Mouse (Mus musculus): ENCODE results near the gene Atp8a2.
A peak's percentile ranks its signal among the peaks of the same experiment; 100 is the strongest.
"Not testable (repeated sequence)": the region's sequence is repeated elsewhere in the genome, so short reads cannot be mapped to it uniquely, and the experiment has no call there.

The Atp8a2 gene

DNA sequence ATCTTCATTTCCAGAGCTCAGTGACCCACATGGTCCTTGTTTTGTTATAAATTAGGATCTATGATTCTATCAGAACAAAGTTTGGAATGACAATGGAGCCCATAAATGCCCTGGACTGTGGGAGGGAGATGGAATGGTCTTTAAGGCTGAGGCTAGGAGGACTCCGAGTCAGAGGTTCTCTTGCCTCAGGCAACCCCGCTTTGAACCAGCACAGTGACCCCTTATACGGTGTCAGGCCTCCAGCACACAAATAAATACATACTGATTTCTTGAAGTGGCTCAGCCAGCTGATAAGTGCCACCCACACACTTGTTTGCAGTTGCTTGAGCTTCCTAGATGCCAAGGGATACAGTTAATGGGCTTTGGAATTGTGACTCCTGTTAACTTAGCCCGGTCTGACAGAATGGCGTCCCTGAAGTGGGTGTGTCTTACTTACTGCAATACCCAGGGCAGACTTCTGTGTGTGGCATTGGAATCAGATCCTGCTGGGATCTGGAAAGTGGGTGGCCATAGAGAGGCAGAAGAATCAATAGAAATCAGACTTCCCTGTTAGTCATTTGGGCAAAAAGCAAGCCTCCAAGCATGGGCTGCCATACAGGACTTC lies 563.6 kb downstream of the Atp8a2 start:
- no peak for DNase-seq

- no peak for DNase-seq
Measured at GRCm38 (mm10) chr14:59632067-59632466, 564.9 kb downstream of the Atp8a2 start.

DNA sequence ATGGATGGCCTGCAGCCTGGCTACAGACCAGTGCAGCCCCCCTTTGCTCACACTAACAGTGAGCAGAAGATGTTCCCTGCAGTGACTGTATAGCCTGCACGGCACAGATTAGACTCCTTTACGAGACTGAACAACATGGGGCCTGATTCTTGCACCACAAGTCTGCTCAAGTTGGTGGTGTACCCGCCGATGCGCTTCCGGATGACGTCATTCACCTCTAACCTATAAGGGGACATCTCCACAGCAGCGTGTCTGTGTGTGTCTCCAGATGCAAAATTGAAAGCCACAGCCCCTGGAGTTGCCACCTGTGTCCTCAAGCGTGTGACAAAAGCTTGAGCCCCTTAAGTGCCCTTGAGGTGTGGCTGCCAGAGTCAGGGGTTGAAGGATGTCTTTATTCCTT lies 566.9 kb downstream of the Atp8a2 start:
- no peak for DNase-seq

GRCm38 (mm10) chr14:59629308-59629707 lies 567.7 kb downstream of the Atp8a2 start:
- DNase-seq: no peak

- no peak for DNase-seq
Measured at GRCm38 (mm10) chr14:59627823-59628222, 569.2 kb downstream of the Atp8a2 start.

GRCm38 (mm10) chr14:59627142-59627680 lies 569.8 kb downstream of the Atp8a2 start:
- DNase-seq: no peak

DNA sequence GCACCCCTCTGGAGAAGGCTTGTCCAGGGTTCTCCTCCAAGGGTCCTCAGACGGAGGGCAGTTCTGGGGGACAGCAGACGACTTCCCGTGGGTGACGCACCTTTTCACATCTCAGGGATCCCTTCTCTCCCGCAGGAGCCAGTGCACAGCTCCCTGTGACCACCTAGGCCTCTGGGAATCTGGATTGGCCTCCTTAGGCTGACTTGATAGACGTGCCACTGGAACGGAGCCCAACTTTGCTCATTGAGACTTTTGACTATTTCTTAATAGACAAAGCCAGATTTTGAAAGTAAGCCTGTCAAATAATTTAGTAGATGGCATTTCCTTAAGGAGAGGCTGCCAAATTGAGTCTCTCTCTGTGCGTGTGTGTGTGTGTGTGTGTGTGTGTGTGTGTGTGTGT lies 570.3 kb downstream of the Atp8a2 start:
- DNase-seq: peak in 1 of 2 experiments; percentile 50

GRCm38 (mm10) chr14:59625806-59626364 lies 571.1 kb downstream of the Atp8a2 start:
- peak in 1 of 2 experiments; percentile 41 for DNase-seq

- peak; percentile 60 to 80 for DNase-seq
Measured at GRCm38 (mm10) chr14:59625158-59625805, 571.7 kb downstream of the Atp8a2 start, which contains the start of gene Shisa2. Shisa2 (plus strand) TSS chr14:59625308.

DNA sequence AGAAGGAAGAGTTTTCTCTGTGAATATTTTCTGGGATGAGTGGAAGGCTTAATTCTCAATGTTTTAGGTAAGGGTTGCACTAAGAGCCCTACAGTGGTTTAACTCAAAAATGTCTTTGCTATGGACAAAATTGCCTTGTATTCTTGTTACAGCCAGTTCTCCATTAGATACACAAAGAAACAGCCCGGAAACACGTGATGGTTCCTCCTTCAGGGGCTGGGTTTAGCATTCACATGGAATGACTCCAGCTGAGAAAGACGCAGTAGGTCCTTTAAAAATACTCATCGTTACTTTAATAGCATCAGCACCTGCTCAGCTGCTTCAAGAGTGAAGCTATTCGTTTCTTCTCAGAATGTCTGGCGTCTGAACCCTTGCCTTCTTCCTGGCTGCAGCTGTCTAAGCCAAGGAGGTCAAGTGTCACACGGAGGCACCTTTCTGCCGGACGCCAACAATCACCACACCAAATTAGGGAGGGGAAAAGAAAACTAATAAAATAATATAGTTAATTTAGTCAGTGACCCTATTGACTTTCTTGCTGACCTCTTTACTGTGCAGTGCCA lies 572.6 kb downstream of the Atp8a2 start:
- DNase-seq: no peak

DNA sequence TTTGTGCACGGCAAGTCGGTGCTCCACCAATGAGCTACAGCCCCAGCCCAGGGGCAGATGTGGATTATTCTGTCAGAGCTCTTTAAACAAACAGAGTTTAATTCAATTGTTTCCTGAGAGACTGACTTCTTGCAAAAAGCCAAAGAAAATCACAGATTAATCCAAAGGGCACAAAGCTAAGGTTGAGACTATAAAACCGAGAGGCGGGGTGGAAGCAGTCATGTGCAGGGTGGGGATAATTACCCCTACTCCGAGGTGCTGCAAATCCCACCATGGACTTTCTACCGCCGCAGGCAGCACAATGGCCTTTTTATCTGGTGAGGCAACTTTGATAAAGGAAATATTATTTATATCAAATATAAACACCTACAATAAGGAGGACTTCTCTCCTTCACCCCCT lies 580.2 kb downstream of the Atp8a2 start:
- DNase-seq: no peak

DNA sequence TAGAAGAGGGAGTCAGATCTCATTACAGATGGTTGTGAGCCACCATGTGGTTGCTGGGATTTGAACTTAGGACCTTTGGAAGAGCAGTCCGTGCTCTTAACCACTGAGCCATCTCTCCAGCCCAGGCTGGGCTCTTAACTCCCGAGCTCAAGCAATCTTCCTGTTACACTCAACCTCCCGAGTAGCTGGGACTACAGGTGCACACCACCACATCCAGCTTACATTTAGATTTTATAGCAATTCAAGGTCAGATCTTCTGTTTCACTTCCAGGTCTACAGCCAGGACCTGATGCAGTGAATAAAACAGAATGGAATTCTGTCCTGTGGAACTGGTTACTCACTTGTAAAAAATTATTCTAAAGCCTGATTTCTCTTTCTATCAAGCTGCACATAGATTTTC lies 582.8 kb downstream of the Atp8a2 start:
- not testable (repeated sequence) for DNase-seq

DNA sequence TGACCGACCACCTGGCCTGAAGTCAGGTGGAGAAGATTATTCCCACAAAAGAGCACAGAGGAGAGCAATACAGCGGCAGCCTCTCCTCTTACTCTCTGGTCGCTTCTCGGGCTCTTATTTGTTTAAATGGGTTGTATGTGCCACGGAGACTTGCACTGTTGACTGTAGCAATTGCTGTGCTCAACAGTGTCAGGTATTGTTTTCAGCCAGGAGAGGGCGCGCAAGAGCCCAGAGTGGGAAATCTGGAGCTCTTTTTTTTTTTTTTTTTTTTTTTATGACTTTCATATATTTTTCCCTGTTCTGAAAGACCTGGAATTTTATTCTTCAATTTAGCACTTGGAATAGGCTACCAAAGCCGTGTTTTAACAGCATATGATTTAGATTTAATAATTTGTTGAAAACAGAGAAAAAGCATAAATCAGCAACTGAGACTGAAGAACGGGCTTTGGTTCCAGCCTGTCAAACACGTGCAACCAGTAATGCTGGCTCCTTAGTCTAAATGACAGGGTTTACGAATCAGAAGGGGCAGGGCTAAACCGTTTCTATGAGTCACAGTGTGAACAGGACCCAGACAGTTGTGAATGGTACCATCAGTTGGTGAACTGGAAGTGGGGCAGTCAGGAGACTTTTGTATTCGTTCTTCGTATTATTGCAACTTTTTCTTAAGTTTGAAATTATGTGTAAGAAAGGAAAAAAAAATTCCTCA lies 583.9 kb downstream of the Atp8a2 start:
- DNase-seq: peak; percentile 61 to 90

DNA sequence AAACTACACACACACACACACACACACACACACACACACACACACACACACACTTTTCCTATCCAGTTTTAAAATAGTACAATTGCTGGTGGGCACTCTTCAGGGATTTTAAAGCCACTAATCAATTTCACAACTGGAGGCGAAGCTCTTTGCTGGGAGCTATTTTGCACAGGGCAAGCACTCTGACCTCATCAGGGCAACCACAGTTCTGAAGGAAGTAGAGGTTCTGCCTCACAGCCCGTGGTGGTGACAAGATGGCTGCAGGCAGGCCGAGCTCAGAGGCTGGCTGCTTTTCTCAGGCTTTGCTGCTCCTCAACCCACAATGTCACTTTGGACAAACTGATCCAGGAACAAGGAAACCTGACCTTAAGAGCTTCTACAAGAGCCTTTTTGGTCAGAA lies 590.0 kb downstream of the Atp8a2 start:
- no peak for DNase-seq

GRCm38 (mm10) chr14:59605671-59606353 lies 591.2 kb downstream of the Atp8a2 start:
- DNase-seq: peak; percentile 65 to 91

GRCm38 (mm10) chr14:59604002-59604645 lies 592.9 kb downstream of the Atp8a2 start:
- peak; percentile 34 to 60 for DNase-seq

- no peak for DNase-seq
Measured at GRCm38 (mm10) chr14:59598260-59598627, 598.7 kb downstream of the Atp8a2 start.

GRCm38 (mm10) chr14:59597398-59598259 lies 599.4 kb downstream of the Atp8a2 start, which contains the start of gene Cdadc1:
Cdadc1 (minus strand) TSS chr14:59597959.
- peak; percentile 95 to 96 for DNase-seq

DNA sequence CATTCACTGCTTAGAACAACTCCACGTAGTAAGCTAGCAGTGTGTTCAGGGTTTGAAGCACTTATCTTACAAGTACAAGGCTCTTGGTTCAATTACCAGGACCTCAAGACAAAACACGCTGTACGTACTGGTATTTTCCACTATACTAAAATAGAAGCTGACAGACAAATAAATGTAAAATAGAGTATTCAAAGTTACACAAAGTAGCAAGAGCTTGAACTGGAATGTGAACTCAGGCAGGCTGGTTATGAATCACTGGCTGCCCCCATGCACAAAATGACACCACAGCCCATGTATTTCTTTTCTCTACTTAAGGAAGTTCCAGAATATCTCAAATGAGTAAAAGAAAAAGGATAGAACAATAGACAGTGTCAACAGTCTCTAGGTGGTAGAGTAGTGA lies 602.0 kb downstream of the Atp8a2 start:
- no peak for DNase-seq

GRCm38 (mm10) chr14:59592593-59592992 lies 604.4 kb downstream of the Atp8a2 start:
- no peak for DNase-seq

DNA sequence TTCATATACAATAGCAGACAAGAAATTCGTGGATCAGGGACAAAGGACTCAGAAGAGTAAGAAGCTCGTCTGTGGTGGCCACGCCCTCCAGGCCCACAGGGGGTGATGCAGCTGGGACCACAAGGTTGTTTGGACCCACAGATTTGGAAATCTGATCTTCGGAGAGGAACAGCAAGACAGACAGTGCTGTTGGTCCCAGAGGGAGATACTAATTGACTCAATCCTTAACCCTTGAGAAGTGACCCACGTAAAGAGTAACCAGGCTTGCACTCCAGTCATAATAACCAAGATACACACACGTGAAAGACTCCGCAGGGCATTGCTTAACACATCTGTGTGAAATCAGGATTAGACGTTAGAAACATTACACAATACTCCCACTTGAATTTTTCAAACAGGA lies 605.1 kb downstream of the Atp8a2 start:
- DNase-seq: no peak

All from kidney, postnatal 36 days (tissue).